Mouse (Mus musculus) erythroblast, embryonic 14.5 days (primary cell): ENCODE data around the gene Sccpdh. TPM values are rescaled to one million over a fixed set of nuclear protein-coding genes. Genes with fewer than 3 reads are reported as not detected.
"Not testable (repeated sequence)": the region's sequence is repeated elsewhere in the genome, so short reads cannot be mapped to it uniquely, and the experiment has no call there.

Experiments used
- H3K27me3 ChIP-seq: 2 replicates; pipeline ENCODE4 v1.6.1; 2012; ENCODE audit warnings: inconsistent platforms; ENCODE audit not compliant: control insufficient read depth
- H3K36me3 ChIP-seq: 2 replicates; pipeline ENCODE4 v1.6.1; 2012; ENCODE audit warnings: mild to moderate bottlenecking, inconsistent platforms; ENCODE audit not compliant: control insufficient read depth
- H3K4me1 ChIP-seq: 2 replicates; pipeline ENCODE4 v1.6.1; 2012; ENCODE audit warnings: inconsistent platforms; ENCODE audit not compliant: control insufficient read depth
- H3K4me3 ChIP-seq: replicated peaks from 2 replicates; pipeline ENCODE3; 2012; ENCODE audit warnings: moderate library complexity, mild to moderate bottlenecking, inconsistent platforms
- H3K9me3 ChIP-seq: 2 replicates; pipeline ENCODE4 v1.6.1; 2012; ENCODE audit warnings: low read length, inconsistent platforms, mixed read lengths; ENCODE audit not compliant: control insufficient read depth
- GATA1 ChIP-seq: IDR thresholded peaks from 2 replicates; pipeline ENCODE4 v1.6.1; 2012; ENCODE audit warnings: low read length, inconsistent platforms, mixed read lengths
- TAL1 ChIP-seq: IDR thresholded peaks from 3 replicates; pipeline ENCODE4 v1.6.1; 2012; ENCODE audit warnings: low read length, inconsistent platforms, mixed read lengths
- polyA plus RNA-seq: library from polyadenylated mRNA; stranded (reverse); fragments of >175 nt; gene quantifications from 2 replicates; pipeline ENCODE4 v1.2.3, GENCODE M21; 2012

Sccpdh gene
- polyA plus RNA-seq, 1 experiment: not detected

DNA sequence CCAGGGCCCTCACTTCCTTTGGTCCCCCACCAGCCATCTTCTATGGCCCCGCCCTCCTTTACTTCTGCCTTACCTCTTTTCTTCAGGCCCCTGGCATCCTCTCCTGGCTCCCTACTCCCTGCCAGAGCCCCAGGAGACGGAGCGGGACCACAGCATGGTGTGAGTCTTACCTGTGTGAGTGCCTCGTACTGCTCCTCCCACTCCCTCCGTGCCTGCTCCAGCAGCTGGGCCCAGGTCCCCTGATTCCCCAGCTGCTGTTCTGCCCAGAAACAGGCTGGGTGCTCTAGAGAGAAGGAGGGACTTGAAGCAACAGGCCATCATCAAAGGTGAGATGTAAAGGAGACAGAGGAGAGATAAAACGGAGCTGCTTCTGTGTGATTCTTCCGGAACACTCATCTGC lies 44.6 kb downstream of the Sccpdh start:
- H3K27me3 ChIP-seq: no peaks in the 10 kb centered on the region
- H3K4me1 ChIP-seq: peaks cover 10% of the 10 kb centered on the region
- H3K4me3 ChIP-seq: no peak overlapping the region
- H3K9me3 ChIP-seq: peaks cover 14% of the 10 kb centered on the region
- no peak for TF ChIP-seq GATA1
- no peak for TF ChIP-seq TAL1
- no peaks in the 10 kb centered on the region for H3K36me3 ChIP-seq

- H3K4me3 ChIP-seq: no peak overlapping the region
- H3K36me3 ChIP-seq: no peaks in the 10 kb centered on the region
- peaks cover 14% of the 10 kb centered on the region for H3K9me3 ChIP-seq
- TF ChIP-seq GATA1 (no peak), TAL1 (no peak)
- H3K27me3 ChIP-seq: no peaks in the 10 kb centered on the region
- H3K4me1 ChIP-seq: peaks cover 10% of the 10 kb centered on the region
Measured at GRCm38 (mm10) chr1:179713367-179713766, 45.4 kb downstream of the Sccpdh start.

DNA sequence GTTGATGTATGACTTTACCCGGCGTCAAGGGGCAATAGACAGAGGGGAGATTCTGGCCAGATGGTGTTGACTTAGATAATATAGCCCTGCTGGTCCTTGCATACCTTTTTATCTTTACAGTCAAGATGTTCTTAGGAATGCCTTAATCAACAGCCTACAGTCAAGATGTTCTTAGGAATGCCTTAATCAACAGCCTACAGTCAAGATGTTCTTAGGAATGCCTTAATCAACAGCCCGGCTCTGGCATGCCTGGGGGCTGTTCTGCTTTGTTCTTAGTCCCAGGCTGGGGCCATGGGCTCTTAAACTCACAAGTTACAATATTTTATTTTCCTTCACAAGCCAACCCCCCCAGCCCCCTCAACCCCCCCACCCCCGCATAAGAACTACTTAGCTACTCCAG lies 47.3 kb downstream of the Sccpdh start:
- not testable (repeated sequence) for H3K27me3 ChIP-seq, H3K4me1 ChIP-seq, H3K36me3 ChIP-seq, H3K4me3 ChIP-seq
- H3K9me3 ChIP-seq: peaks cover 14% of the 10 kb centered on the region

DNA sequence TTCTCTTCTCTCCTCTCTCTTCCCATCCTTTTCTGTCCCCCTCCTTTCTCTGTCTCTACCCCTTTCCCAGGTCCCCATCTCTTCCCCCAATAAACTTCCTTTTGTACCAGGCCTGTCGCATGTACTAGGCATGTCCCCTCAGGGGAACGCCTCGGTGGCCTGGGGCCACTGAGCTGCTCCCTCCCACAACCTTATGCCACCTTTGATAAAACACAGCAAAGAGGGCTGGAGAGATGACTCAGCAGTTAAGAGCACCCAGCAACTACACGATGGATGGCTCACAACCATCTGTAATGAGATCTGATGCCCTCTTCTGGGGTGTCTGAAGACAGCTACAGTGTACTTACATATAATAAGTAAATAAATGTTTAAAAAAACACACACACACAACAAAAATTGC lies 47.8 kb downstream of the Sccpdh start:
- no peak for TF ChIP-seq TAL1
- TF ChIP-seq GATA1: no peak
- Histone ChIP-seq H3K4me3 (no peak overlapping the region), H3K36me3 (no peaks in the 10 kb centered on the region), H3K4me1 (peaks cover 10% of the 10 kb centered on the region), H3K9me3 (peaks cover 14% of the 10 kb centered on the region), H3K27me3 (no peaks in the 10 kb centered on the region)

DNA sequence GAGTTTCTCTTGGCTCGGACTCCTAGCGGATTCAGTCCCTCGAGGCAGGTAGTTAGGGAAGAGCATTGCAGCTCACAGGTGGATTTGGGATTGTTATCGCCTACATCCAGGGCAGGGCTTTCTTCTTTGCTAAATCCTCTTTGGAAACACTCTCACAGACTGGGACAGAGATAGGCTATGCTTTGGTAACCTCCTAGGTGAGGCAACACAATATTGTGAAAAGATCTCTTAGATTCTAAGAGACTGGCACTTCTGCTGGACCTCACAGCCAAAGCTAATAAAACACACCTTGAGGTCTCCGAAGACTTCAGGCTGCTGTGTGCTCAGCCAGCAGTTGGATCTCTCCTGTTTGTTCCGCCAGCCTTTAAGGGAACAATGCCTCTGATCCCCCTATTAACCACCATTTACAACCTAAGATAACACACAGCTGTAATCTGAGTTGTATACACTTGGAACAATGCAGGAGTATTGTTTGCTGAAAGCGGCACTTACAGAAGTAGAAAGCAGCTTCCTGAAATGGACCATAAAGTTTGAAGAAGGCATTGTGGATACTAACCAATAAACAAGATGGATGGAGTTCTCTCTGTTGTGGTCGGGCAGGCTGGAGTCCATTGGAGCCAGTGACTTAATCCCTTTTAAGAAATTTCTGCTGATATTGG lies 54.9 kb downstream of the Sccpdh start:
- H3K27me3 ChIP-seq: peaks cover 14% of the 10 kb centered on the region
- no peaks in the 10 kb centered on the region for H3K4me1 ChIP-seq
- H3K9me3 ChIP-seq: no peaks in the 10 kb centered on the region
- TF ChIP-seq TAL1 (no peak), GATA1 (no peak)
- H3K36me3 ChIP-seq: no peaks in the 10 kb centered on the region
- H3K4me3 ChIP-seq: no peak overlapping the region

DNA sequence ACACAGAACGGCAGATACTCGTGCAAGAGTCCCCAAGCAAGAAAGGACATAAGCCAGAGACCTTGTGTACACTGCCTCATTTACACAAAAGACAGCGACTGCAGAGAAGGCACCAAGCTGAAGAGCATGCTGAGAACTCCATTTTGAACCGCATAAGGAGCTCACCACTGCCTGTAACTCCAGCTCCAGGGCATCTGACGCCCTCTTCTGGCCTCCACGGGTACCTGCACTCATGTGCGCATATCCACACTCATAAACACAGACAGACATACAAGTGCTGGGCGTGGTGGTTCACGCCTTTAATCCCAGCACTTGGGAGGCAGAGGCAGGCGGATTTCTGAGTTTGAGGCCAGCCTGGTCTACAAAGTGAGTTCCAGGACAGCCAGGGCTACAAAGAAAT lies 60.7 kb downstream of the Sccpdh start:
- H3K36me3 ChIP-seq: no peaks in the 10 kb centered on the region
- TF ChIP-seq GATA1: no peak
- H3K9me3 ChIP-seq: peaks cover 5% of the 10 kb centered on the region; the same call in 1 of the 2 replicates
- H3K4me3 ChIP-seq: no peak overlapping the region
- H3K27me3 ChIP-seq: peaks cover 5% of the 10 kb centered on the region
- no peaks in the 10 kb centered on the region for H3K4me1 ChIP-seq

DNA sequence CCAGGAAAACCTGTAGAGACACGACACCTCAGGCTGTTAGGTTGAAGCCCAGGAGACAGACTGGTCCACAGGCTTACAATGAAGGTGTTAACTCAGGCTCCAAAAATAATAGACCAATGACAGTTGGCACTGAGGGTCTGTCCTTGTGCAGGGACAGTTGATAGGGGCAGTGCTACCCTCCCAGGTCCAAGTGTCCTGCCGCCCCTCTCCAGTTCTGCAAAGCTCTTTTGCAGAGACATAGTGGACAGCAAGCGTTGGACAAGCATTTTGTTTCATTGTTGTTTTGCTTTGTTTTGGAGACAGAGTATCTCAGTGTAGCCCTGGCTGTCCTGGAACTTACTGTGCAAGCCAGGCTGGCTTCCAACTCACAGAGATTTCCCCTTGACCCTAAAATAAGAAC lies 63.4 kb downstream of the Sccpdh start:
- no peaks in the 10 kb centered on the region for H3K36me3 ChIP-seq
- H3K27me3 ChIP-seq: peaks cover 4% of the 10 kb centered on the region; the same call in 1 of the 2 replicates
- peaks cover 5% of the 10 kb centered on the region; the same call in 1 of the 2 replicates for H3K9me3 ChIP-seq
- TF ChIP-seq TAL1 (no peak), GATA1 (no peak)
- H3K4me3 ChIP-seq: no peak overlapping the region
- peaks cover 4% of the 10 kb centered on the region for H3K4me1 ChIP-seq

GRCm38 (mm10) chr1:179734500-179735474 lies 66.8 kb downstream of the Sccpdh start:
- H3K27me3 ChIP-seq: peaks cover 4% of the 10 kb centered on the region; the same call in 1 of the 2 replicates
- H3K36me3 ChIP-seq: no peaks in the 10 kb centered on the region
- peaks cover 4% of the 10 kb centered on the region for H3K4me1 ChIP-seq
- H3K9me3 ChIP-seq: no peaks in the 10 kb centered on the region
- TF ChIP-seq TAL1 (no peak), GATA1 (no peak)
- no peak overlapping the region for H3K4me3 ChIP-seq

GRCm38 (mm10) chr1:179736483-179736882 lies 68.5 kb downstream of the Sccpdh start:
- Histone ChIP-seq H3K36me3 (no peaks in the 10 kb centered on the region), H3K27me3 (peaks cover 4% of the 10 kb centered on the region; the same call in 1 of the 2 replicates), H3K4me3 (no peak overlapping the region), H3K4me1 (peaks cover 4% of the 10 kb centered on the region), H3K9me3 (no peaks in the 10 kb centered on the region)
- TF ChIP-seq GATA1: no peak
- TF ChIP-seq TAL1: no peak

Other genes starting within 250 kb of the Sccpdh start
- 0.02 and 0.09 TPM in 2 replicates for gene Smyd3, start 150.2 kb upstream of the Sccpdh start, polyA plus RNA-seq
- gene Tfb2m, start 121.9 kb upstream of the Sccpdh start, polyA plus RNA-seq: 0.23 and 0.32 TPM in 2 replicates
- 1.3 and 1.8 TPM in 2 replicates for gene Cnst, start 121.8 kb upstream of the Sccpdh start, polyA plus RNA-seq
- not detected in 2 replicates for gene Kif28, start 77.1 kb downstream of the Sccpdh start, polyA plus RNA-seq
- not detected in 2 replicates for gene Gm10518, start 135.2 kb downstream of the Sccpdh start, polyA plus RNA-seq
- gene Ahctf1, start 135.5 kb downstream of the Sccpdh start, polyA plus RNA-seq: 4.5 and 4.8 TPM in 2 replicates